Mouse (Mus musculus) erythroblast, adult 5-6 weeks (primary cell): ENCODE results near the gene Ythdf2. TPM values are rescaled to one million over a fixed set of nuclear protein-coding genes. Genes with fewer than 3 reads are reported as not detected.

Experiments
- ATAC-seq: replicated peaks from 2 replicates; pipeline ENCODE4 v1.8.0; 2016; ENCODE audit warnings: moderate number of reproducible peaks, mild to moderate bottlenecking, moderate TSS enrichment, inconsistent platforms; ENCODE audit not compliant: poor library complexity, low FRiP score, severe bottlenecking
- total RNA-seq, 2 experiments: library from RNA; stranded (forward) in 1 of 2; stranded (reverse) in 1 of 2; fragments of 150-400 nt in 1 of 2; fragments of 200-764, 138-1000 nt in 1 of 2; gene quantifications; 2 replicates each; pipeline versions ENCODE4 v1.2.3 to v1.2.4; 2015 to 2017; ENCODE audit warnings: low replicate concordance in 2 of 2

Gene Ythdf2
- total RNA-seq, 2 experiments from 2014 or later: 15.0 to 16.1 TPM

- ATAC-seq: no peak
Observed at GRCm38 (mm10) chr4:132165691-132166090, 46.4 kb downstream of the Ythdf2 start.

DNA sequence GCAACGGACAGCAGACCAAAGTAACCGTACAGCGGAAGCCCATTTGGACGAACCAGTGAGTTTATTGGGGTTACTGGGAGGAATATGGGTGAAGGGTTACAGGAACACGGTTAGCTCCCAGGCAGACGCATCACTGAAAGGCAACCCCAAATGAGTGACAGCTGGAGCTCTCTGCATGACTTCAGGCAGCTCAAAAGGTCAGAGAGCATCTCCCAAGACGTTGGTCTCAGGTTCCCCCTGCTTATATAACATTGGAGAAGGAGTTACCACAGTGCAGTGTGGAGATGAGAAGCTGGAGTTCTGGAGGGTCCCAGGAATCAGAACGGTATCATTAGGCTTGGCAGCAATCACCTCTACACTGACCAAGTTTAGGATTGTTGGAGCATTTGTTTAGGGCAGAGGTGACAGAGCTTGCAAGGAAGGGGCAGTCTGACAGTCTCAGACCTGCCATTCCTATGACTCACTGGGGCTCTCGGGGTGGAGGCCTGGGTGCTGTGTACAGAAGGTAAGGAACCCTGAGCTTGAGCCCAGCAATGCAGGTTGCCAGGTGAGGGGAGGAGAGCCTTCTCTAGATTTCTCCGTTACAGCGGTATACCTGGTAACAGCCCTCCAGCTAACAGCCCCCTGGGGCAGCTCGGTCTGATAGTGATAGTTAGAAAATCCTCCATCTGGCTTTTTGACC lies 55.0 kb downstream of the Ythdf2 start:
- no peak for ATAC-seq

DNA sequence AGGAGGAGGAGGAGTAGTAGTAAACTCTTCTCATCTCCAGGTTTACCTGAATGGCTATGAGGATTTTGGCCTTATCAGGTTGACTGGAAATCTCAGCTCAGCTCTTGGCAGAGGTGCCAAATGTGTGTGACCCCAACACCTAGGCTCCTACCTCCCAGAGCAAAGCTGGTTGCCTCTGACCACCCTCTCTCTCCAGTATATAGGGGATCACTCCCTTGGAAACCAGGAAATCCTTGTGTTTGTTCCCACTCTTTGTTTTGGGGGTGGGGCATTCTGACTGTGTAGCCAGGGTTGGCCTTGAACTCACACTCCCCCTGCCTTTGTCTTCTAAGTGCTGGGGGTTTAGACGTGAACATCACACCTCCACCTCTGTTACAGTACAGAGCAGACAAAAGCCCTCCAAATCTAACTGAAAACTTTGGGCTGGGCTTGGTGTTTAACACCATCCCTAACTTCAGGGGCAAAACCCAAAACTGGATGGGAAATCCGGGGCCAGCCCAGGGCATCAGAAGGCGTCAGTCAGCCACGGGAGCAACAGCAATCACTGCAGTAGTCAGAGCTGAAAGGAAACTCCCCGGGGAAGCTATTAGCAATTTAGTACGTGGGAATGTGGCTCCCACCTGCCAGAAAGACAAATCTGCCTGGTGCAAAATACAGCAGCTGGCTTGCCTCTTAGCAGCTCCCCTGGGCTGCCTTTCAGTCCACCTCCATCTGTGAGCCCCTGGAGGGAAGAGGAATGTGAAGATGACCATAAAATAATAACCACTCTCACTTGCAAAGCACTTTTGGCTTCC lies 57.0 kb downstream of the Ythdf2 start:
- ATAC-seq: no peak

DNA sequence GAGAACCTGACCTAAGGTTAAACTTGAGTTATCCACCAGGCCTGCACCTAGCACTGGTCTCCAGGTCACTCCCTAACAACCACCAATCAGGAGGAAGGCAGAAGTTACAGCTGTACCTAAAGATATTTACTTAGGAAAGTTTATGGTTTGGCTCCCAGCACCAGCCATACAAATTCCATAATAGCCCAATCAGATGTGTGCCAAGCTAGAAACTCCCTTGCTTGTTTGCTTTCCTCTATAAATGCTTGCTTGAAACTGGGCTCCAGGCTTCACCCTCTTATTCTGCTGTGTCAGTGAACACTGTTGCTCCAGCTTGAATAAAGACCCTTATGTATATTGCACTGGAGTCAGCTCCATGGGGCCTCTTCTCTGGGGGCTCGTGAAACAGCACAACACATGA lies 60.4 kb downstream of the Ythdf2 start:
- no peak for ATAC-seq

GRCm38 (mm10) chr4:132146201-132146600 lies 65.9 kb downstream of the Ythdf2 start:
- no peak for ATAC-seq

- no peak for ATAC-seq
Observed at GRCm38 (mm10) chr4:132145092-132145491, 67.0 kb downstream of the Ythdf2 start.

- no peak for ATAC-seq
Observed at GRCm38 (mm10) chr4:132144080-132144841, 67.8 kb downstream of the Ythdf2 start, which contains the start of gene Oprd1. Oprd1 (minus strand) TSS chr4:132144486.

DNA sequence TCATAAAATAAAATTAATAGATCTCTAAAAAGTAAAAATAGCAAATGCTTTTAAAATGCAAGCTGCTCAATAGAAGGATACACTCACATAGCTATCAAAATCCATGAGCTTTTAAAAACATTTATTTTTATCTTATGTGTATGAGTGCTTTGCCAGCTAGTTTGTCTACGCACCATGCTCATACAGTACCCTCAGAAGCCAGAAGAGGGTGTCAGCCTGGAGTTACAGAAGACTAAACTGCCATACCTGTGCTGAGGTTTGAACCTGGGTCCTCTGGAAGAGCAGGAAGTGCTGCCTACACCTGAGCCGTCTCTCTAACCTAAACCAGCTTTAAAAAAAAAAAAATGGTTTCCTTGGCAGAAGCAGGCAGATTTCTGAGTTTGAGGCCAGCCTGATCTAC lies 73.5 kb downstream of the Ythdf2 start:
- ATAC-seq: no peak

DNA sequence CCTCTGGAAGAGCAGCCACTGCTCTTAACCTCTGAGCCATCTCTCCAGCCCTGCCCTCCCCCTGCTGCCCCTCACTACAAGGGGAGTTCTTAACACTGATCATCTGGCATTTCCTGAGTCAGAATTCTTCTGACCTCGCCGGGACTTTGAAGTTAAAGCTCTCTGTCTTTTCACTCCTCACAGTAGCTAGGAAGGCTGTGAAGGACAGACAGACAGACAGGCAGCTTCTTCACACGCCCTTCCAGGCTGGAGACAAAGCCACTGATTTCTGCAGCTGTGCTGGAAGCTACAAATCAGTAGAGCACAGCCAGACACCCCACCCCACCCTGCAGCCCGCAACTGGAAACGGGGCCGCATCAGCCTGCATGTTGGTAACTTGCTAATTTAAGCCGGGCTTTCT lies 75.1 kb downstream of the Ythdf2 start:
- no peak for ATAC-seq

Other genes starting within 250 kb of the Ythdf2 start
- gene Gm10300, start 137.6 kb downstream of the Ythdf2 start, total RNA-seq (2015; ENCODE audit: low replicate concordance): 2.7 TPM in 1 of 2 replicates, not detected in the other
- gene Gm10300, start 137.6 kb downstream of the Ythdf2 start, total RNA-seq (2017; ENCODE audit: low replicate concordance): 3.7 and 3.9 TPM in 2 replicates
- 1,733 and 1,940 TPM in 2 replicates for gene Epb41, start 137.0 kb downstream of the Ythdf2 start, total RNA-seq (2015; ENCODE audit: low replicate concordance)
- gene Epb41, start 137.0 kb downstream of the Ythdf2 start, total RNA-seq (2017; ENCODE audit: low replicate concordance): 3,282 and 3,570 TPM in 2 replicates
- not detected in 2 replicates for gene Oprd1, start 67.8 kb downstream of the Ythdf2 start, total RNA-seq (2015; ENCODE audit: low replicate concordance)
- gene Oprd1, start 67.8 kb downstream of the Ythdf2 start, total RNA-seq (2017; ENCODE audit: low replicate concordance): 0.09 and 0.14 TPM in 2 replicates
- 7.5 and 12.5 TPM in 2 replicates for gene Gmeb1, start 49.3 kb upstream of the Ythdf2 start, total RNA-seq (2015; ENCODE audit: low replicate concordance)
- 10.3 and 12.5 TPM in 2 replicates for gene Gmeb1, start 49.3 kb upstream of the Ythdf2 start, total RNA-seq (2017; ENCODE audit: low replicate concordance)
- gene Taf12, start 62.1 kb upstream of the Ythdf2 start, total RNA-seq (2015; ENCODE audit: low replicate concordance): 10.2 and 13.0 TPM in 2 replicates
- 8.9 and 18.8 TPM in 2 replicates for gene Taf12, start 62.1 kb upstream of the Ythdf2 start, total RNA-seq (2017; ENCODE audit: low replicate concordance)
- not detected in 2 replicates for gene Rab42, start 91.1 kb upstream of the Ythdf2 start, total RNA-seq (2015; ENCODE audit: low replicate concordance)
- gene Rab42, start 91.1 kb upstream of the Ythdf2 start, total RNA-seq (2017; ENCODE audit: low replicate concordance): not detected in 2 replicates
- gene Trnau1ap, start 117.2 kb upstream of the Ythdf2 start, total RNA-seq (2015; ENCODE audit: low replicate concordance): 11.9 and 12.5 TPM in 2 replicates
- 12.4 and 13.2 TPM in 2 replicates for gene Trnau1ap, start 117.2 kb upstream of the Ythdf2 start, total RNA-seq (2017; ENCODE audit: low replicate concordance)
- gene Rcc1, start 141.3 kb upstream of the Ythdf2 start, total RNA-seq (2015; ENCODE audit: low replicate concordance): 5.6 and 16.1 TPM in 2 replicates
- gene Rcc1, start 141.3 kb upstream of the Ythdf2 start, total RNA-seq (2017; ENCODE audit: low replicate concordance): 12.4 and 17.8 TPM in 2 replicates
- 8.8 and 16.9 TPM in 2 replicates for gene Phactr4, start 210.2 kb upstream of the Ythdf2 start, total RNA-seq (2015; ENCODE audit: low replicate concordance)
- gene Phactr4, start 210.2 kb upstream of the Ythdf2 start, total RNA-seq (2017; ENCODE audit: low replicate concordance): 14.1 and 28.0 TPM in 2 replicates